Mouse (Mus musculus) liver, embryonic 14.5 days (tissue): ENCODE results near the gene R3hdm1.

Experiments used
- CTCF ChIP-seq: IDR thresholded peaks from 2 replicates; pipeline ENCODE4 v1.5.1; 2016; ENCODE audit warnings: antibody characterized with exemption, low read depth, control low read depth
- EP300 ChIP-seq: IDR thresholded peaks from 2 replicates; pipeline ENCODE4 v1.6.1; 2016; ENCODE audit warnings: antibody characterized with exemption, low read depth

DNA sequence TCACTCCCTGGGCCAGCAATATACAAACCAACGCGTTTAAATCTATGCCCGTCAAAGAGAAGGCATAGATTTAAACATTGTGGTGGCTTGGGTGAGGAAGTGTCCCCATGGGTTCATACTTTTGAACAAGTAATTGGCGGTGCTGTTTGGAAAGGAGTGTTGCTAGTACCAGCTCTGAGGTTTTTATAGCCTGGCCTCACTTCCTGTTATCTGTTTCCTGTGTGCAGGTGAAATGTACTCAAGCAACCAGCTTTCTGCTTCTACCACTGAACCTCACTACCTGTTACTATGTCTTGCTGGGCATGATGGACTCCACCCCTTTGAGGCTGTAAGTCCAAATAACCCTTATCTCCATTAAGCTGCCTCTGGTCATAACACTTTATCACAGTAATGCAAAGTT, 45.8 kb upstream of the R3hdm1 start:
- no peak for TF ChIP-seq CTCF
- no peak for TF ChIP-seq EP300
